Mouse (Mus musculus): ENCODE measurements around the gene Kank3.

DNA sequence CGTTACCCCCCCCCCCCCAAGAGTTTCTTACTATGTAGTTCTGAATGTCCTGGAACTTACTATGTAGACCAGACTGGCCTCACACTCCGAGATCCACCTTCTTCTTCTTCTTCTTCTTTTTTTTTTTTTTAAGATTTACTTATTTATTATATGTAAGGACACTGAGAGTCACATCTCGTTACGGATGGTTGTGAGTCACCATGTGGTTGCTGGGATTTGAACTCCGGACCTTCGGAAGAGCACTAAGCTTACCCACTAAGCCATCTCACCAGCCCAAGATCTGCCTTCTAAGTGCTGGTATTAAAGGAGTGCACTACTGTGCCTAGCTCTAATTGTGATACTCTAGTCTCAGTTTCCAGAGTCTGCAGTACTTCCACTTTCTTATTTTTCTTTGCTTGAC is 5.1 kb downstream of the Kank3 start:
- TF ChIP-seq CTCF (IDR thresholded peaks at IDR 0.05; ENCODE audit: borderline replicate concordance, insufficient read depth, low read depth, low read length) (no peak), POLR2A (IDR thresholded peaks at IDR 0.05; ENCODE audit: borderline replicate concordance, insufficient read depth, low read length) (no peak)
